Mouse (Mus musculus): Measurements from ENCODE around the gene Gm17334.

The Gm17334 gene

DNA sequence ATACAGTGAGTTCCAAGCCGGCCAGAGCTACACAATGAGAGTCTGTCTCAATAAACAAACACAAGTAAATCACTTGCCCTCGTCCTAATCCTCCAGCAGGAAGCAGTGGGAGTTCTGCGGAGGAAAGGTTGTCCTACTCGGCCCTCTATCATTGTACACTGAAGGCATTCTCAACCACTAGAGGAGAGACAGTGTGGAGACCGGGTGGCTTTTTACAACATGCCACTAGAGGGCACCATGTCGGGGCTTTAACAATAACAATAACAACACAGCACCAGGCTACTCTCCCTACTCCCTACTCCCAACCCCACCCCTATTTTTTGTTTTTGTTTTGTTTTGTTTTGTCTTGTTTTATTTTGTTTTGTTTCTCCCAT lies 35.4 kb downstream of the Gm17334 start:
- DNase-seq, result peak; percentile 50 to 54

GRCm38 (mm10) chr11:53736771-53737572 lies 36.0 kb downstream of the Gm17334 start:
- DNase-seq, result peak; percentile 50 to 59

DNA sequence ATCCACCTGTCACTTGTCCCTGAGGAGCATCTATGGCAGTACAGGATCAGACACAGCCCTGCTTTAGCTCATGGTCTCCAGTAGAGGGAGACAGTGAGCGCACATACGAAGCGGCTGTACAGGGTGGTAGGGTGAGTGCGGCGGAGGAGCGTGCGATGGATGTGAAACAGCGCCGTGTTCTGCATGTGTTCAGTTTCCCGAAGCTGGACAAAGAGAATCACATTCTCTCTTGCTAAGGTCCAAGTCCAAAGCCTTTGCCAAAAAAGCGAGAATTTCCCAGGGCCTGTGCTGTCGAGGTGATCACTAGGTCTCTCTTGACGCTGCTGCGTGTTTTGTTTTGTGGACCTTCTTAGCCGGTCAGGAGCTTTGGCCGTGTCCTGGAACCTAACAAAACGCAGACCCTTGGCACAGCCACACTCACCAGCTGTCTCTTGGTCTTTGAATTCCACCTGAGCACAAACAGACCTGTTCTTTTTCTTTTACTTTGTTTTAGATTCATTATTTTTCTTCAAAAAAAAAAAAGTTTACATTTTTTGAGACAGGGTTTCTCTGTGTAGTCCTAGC lies 37.2 kb downstream of the Gm17334 start:
- peak; percentile 72 to 73 for DNase-seq

DNA sequence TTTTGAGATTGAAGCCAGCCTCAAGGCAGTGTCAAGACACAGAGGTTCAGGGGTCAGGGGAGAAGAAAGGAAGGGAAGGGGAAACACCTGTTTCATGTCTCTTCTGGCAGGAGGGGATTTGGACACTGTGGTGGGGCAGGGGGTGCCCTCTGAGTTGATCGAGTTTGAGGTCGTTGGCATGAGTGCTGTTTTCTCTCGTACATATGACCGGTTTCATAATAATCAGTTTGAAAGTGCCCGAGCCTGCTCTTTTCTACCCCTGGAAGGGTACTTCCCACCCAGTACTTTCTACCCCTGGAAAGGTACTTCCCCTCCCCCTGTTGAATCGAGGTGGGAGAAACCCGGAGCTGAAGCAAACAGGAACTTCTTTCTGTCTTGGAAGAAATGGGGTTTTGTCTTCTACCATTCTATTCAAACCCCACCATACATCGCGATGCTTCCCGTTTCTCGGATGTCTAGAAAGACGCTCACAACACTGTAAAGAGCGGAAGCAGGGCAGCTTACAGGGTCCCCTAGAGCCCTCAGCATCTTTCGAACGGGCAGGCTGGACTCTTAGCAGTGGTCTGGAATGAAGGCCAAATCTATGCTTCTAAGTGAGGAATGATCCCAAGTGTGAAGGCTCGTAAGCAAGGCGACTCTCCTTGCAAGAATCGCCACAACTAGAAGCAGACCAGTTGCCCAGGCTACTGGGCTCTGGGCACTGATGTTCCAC lies 37.9 kb downstream of the Gm17334 start:
- DNase-seq, result no peak

DNA sequence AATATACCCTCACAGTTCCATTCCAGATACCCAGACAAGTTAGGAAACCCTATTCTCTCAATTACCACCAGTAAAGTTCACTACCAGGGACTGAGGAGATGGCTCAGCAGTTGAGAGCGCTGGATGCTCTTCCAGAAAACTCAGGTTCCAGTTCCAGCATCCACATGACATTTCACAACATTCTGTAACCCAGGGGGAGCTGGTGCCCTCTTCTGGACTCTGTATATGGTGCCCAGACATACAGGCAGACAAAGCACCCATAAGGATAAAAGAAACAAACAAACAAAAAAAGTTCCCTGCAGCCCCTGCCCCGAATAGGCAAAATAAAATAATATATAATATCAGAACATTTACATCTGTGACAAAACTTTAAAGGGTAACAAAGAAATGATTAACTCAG lies 38.6 kb downstream of the Gm17334 start:
- no peak for DNase-seq

DNA sequence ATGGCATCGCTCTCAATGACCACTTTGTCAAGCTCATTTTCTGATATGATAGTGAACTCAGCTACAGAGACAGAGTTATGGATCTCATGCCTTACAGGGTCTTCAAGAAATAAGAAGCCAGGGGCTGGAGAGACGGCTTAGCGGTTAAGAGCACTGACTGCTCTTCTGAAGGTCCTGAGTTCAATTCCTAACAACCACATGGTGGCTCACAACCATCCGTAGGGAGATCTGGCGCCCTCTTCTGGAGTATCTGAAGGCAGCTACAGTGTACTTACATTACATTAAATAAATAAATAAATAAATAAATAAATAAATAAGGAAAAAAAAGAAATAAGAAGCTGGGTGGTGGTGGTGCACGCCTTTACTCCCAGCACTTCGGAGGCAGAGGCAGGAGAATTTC lies 39.2 kb downstream of the Gm17334 start:
- DNase-seq, result no peak

- no peak for DNase-seq
These were observed 40.7 kb downstream of the Gm17334 start for GRCm38 (mm10) chr11:53732244-53732643.

- no peak for DNase-seq
These were observed 41.5 kb downstream of the Gm17334 start for GRCm38 (mm10) chr11:53731457-53731856.
